In genomic region chr13:71960846-71961735, GRCm38 (mm10) we compare ENCODE assay signal across 10 mouse cellular contexts. TPM values are rescaled to one million over a fixed set of nuclear protein-coding genes. Genes with fewer than 3 reads are reported as not detected.
DNase-seq lines count a peak whose midpoint lies in the region; ATAC-seq and TF ChIP-seq lines count a peak whose summit lies in the region.
"Had no signal": no experiment of that assay in that cellular context is flagged by ENCODE, and none has a peak within 500 bp of the region (broad histone marks: within the 10 kb centered on the region; RNA-seq: fewer than 3 reads in every experiment).

No protein-coding gene starts in this region.

- no peak overlapping the region for H3K27ac ChIP-seq in kidney, postnatal 0 days
- no peak overlapping the region for H3K27ac ChIP-seq in embryonic facial prominence, embryonic 11.5 days (replicated peaks; ENCODE audit: low read depth, low read length)
- H3K27ac ChIP-seq in hindbrain, embryonic 13.5 days, result peak overlapping the region; percentile 85
- no peak overlapping the region for H3K27ac ChIP-seq in neural tube, embryonic 12.5 days
- H3K27ac ChIP-seq: liver, embryonic 15.5 days had no signal

- no peak for ATAC-seq in kidney, postnatal 0 days (replicated peaks; ENCODE audit: low FRiP score, low read depth)
- no peak for ATAC-seq in embryonic facial prominence, embryonic 11.5 days (replicated peaks; ENCODE audit: insufficient number of reproducible peaks, low FRiP score, low TSS enrichment, low read depth)
- ATAC-seq in hindbrain, embryonic 13.5 days (ENCODE audit: low FRiP score), result no peak
- ATAC-seq in neural tube, embryonic 12.5 days (ENCODE audit: low FRiP score, low read depth), result no peak
- ATAC-seq: Patski had no signal

- DNase-seq in kidney, postnatal 0 days (ENCODE audit: low spot score), result no peak
- DNase-seq in kidney, postnatal 4 days, result no peak
- DNase-seq in embryonic facial prominence, embryonic 11.5 days (ENCODE audit: low spot score), result peak; percentile 11
- no peak for DNase-seq in c-Kit-positive CD71-positive TER-119-positive erythroid progenitor cells, embryonic 14.5 days (ENCODE audit: low spot score)
- no peak for DNase-seq in thymus, postnatal 14 days
- DNase-seq: gastrocnemius, postnatal 36 days had no signal

- no peaks in the 10 kb centered on the region for H3K36me3 ChIP-seq in kidney, postnatal 0 days (ENCODE audit: insufficient read depth, low read length)
- no peaks in the 10 kb centered on the region for H3K36me3 ChIP-seq in embryonic facial prominence, embryonic 11.5 days (replicated peaks; ENCODE audit: control insufficient read depth, insufficient read depth, low read depth, low read length)
- H3K36me3 ChIP-seq in hindbrain, embryonic 13.5 days, result no peaks in the 10 kb centered on the region
- H3K36me3 ChIP-seq in neural tube, embryonic 12.5 days, result no peaks in the 10 kb centered on the region
- H3K36me3 ChIP-seq: liver, embryonic 15.5 days had no signal

- 11% methylated on average over 9 of the region's 9 CpGs for WGBS in kidney, postnatal 0 days
- WGBS in embryonic facial prominence, embryonic 11.5 days, result 3% methylated on average over 9 of the region's 9 CpGs
- 12% methylated on average over 9 of the region's 9 CpGs for WGBS in hindbrain, embryonic 13.5 days
- 5% methylated on average over 9 of the region's 9 CpGs for WGBS in neural tube, embryonic 12.5 days

- H3K4me2 ChIP-seq in kidney, postnatal 0 days (ENCODE audit: low read length), result 0 out of 2 replicates have a peak overlapping the region, but pooled peaks have one; percentile 35
- no peak overlapping the region for H3K4me2 ChIP-seq in embryonic facial prominence, embryonic 11.5 days (ENCODE audit: low read depth, low read length)
- H3K4me2 ChIP-seq in hindbrain, embryonic 13.5 days, result peak overlapping the region; percentile 69
- peak overlapping the region; percentile 76 for H3K4me2 ChIP-seq in neural tube, embryonic 12.5 days (replicated peaks)
- H3K4me2 ChIP-seq: liver, embryonic 15.5 days had no signal

- no peak overlapping the region for H3K9ac ChIP-seq in kidney, postnatal 0 days (ENCODE audit: low read depth, low read length)
- no peak overlapping the region for H3K9ac ChIP-seq in embryonic facial prominence, embryonic 11.5 days (replicated peaks; ENCODE audit: low read length)
- H3K9ac ChIP-seq in hindbrain, embryonic 13.5 days, result peak overlapping the region; percentile 90
- H3K9ac ChIP-seq in neural tube, embryonic 12.5 days, result no peak overlapping the region
- H3K9ac ChIP-seq: liver, embryonic 15.5 days had no signal

- H3K9me3 ChIP-seq in kidney, postnatal 0 days (replicated peaks; ENCODE audit: low read length), result no peaks in the 10 kb centered on the region
- no peaks in the 10 kb centered on the region for H3K9me3 ChIP-seq in embryonic facial prominence, embryonic 11.5 days (replicated peaks; ENCODE audit: control insufficient read depth, low read length)
- H3K9me3 ChIP-seq in hindbrain, embryonic 13.5 days, result no peaks in the 10 kb centered on the region
- no peaks in the 10 kb centered on the region for H3K9me3 ChIP-seq in neural tube, embryonic 12.5 days
- H3K9me3 ChIP-seq: liver, embryonic 15.5 days had no signal

- no peak for TF ChIP-seq CTCF in kidney, postnatal 0 days (IDR thresholded peaks at IDR 0.05; ENCODE audit: low read depth)

- peak overlapping the region; percentile 20; the same call in 1 of the 2 replicates for H3K4me3 ChIP-seq in kidney, postnatal 0 days (replicated peaks; ENCODE audit: low read depth, low read length)
- H3K4me3 ChIP-seq in embryonic facial prominence, embryonic 11.5 days (ENCODE audit: low read depth, low read length), result peak overlapping the region; percentile 9
- peak overlapping the region; percentile 62 for H3K4me3 ChIP-seq in hindbrain, embryonic 13.5 days
- peak overlapping the region; percentile 34 for H3K4me3 ChIP-seq in neural tube, embryonic 12.5 days
- H3K4me3 ChIP-seq: liver, embryonic 15.5 days had no signal

- H3K4me1 ChIP-seq in kidney, postnatal 0 days (replicated peaks; ENCODE audit: insufficient read depth, low read length), result peaks cover 11% of the 10 kb centered on the region; the same call in 1 of the 2 replicates
- no peaks in the 10 kb centered on the region; the same call in 1 of the 2 replicates for H3K4me1 ChIP-seq in embryonic facial prominence, embryonic 11.5 days (ENCODE audit: control insufficient read depth, insufficient read depth, low read length)
- peaks cover 64% of the 10 kb centered on the region for H3K4me1 ChIP-seq in hindbrain, embryonic 13.5 days (replicated peaks)
- H3K4me1 ChIP-seq in neural tube, embryonic 12.5 days, result peaks cover 42% of the 10 kb centered on the region
- H3K4me1 ChIP-seq: liver, embryonic 15.5 days had no signal

- peaks cover 89% of the 10 kb centered on the region for H3K27me3 ChIP-seq in kidney, postnatal 0 days (ENCODE audit: insufficient read depth, low read length)
- peaks cover 56% of the 10 kb centered on the region for H3K27me3 ChIP-seq in embryonic facial prominence, embryonic 11.5 days (ENCODE audit: control insufficient read depth, insufficient read depth, low read length)
- H3K27me3 ChIP-seq in hindbrain, embryonic 13.5 days, result peaks cover 74% of the 10 kb centered on the region
- H3K27me3 ChIP-seq in neural tube, embryonic 12.5 days (replicated peaks), result peaks cover 76% of the 10 kb centered on the region
- H3K27me3 ChIP-seq: Patski had no signal

RNA-seq across cellular contexts. Expression of gene Irx1, which starts 2.4 kb away (rescaled TPM):
- polyA plus RNA-seq in kidney, postnatal 0 days (2015; fragmentation: Nextera tagmentation; extraction: Ambion mirVana), result 6.8 and 8.9 TPM in 2 replicates
- polyA plus RNA-seq in embryonic facial prominence, embryonic 11.5 days (2014; fragmentation: Nextera tagmentation; extraction: Ambion mirVana), result 2.2 and 2.4 TPM in 2 replicates
- 8.3 and 8.7 TPM in 2 replicates for polyA plus RNA-seq in hindbrain, embryonic 13.5 days (2015; fragmentation: Nextera tagmentation; extraction: Ambion mirVana)
- polyA plus RNA-seq in neural tube, embryonic 12.5 days (2016; fragmentation: Nextera tagmentation; extraction: Ambion mirVana), result 5.0 and 6.9 TPM in 2 replicates
- polyA plus RNA-seq: liver, embryonic 15.5 days had no signal

Comparison
In these comparisons a context has a peak if more than half of its experiments do, and no peak if none do; other contexts are left out.
1. H3K4me3 ChIP-seq: peak in every context shown above with its lines; median percentile 62 in hindbrain, embryonic 13.5 days; 34 in neural tube, embryonic 12.5 days; 20 in kidney, postnatal 0 days; 9 in embryonic facial prominence, embryonic 11.5 days.